Mouse (Mus musculus): Measurements from ENCODE around the gene Dcbld1.
"Not testable (repeated sequence)": the region's sequence is repeated elsewhere in the genome, so short reads cannot be mapped to it uniquely, and the experiment has no call there.

Dcbld1 gene

GRCm38 (mm10) chr10:52260209-52260608 is 26.8 kb downstream of the Dcbld1 start:
- DNase-seq (ENCODE audit: low read depth): no peak

- no peak for DNase-seq (ENCODE audit: low read depth)
Measured at GRCm38 (mm10) chr10:52264162-52264561, 30.7 kb downstream of the Dcbld1 start.

- DNase-seq (ENCODE audit: low read depth): no peak
Measured at GRCm38 (mm10) chr10:52268879-52269278, 35.5 kb downstream of the Dcbld1 start.

- no peak for DNase-seq (ENCODE audit: low read depth)
Measured at GRCm38 (mm10) chr10:52271385-52271784, 38.0 kb downstream of the Dcbld1 start.

GRCm38 (mm10) chr10:52273012-52273411 is 39.6 kb downstream of the Dcbld1 start:
- DNase-seq (ENCODE audit: low read depth): no peak

GRCm38 (mm10) chr10:52274001-52274909 is 40.8 kb downstream of the Dcbld1 start:
- no peak for DNase-seq (ENCODE audit: low read depth)

GRCm38 (mm10) chr10:52274910-52275604 is 41.6 kb downstream of the Dcbld1 start:
- DNase-seq (ENCODE audit: low read depth): no peak

- DNase-seq (ENCODE audit: low read depth): no peak
Measured at GRCm38 (mm10) chr10:52276579-52276978, 43.2 kb downstream of the Dcbld1 start.

- not testable (repeated sequence) for DNase-seq (ENCODE audit: low read depth)
Measured at GRCm38 (mm10) chr10:52277564-52277963, 44.1 kb downstream of the Dcbld1 start.

GRCm38 (mm10) chr10:52278011-52278434 is 44.6 kb downstream of the Dcbld1 start:
- DNase-seq (ENCODE audit: low read depth): no peak

GRCm38 (mm10) chr10:52278866-52279265 is 45.4 kb downstream of the Dcbld1 start:
- DNase-seq (ENCODE audit: low read depth): no peak

GRCm38 (mm10) chr10:52279876-52280275 is 46.5 kb downstream of the Dcbld1 start:
- DNase-seq (ENCODE audit: low read depth): no peak

GRCm38 (mm10) chr10:52280623-52281022 is 47.2 kb downstream of the Dcbld1 start:
- no peak for DNase-seq (ENCODE audit: low read depth)

- no peak for DNase-seq (ENCODE audit: low read depth)
Measured at GRCm38 (mm10) chr10:52281337-52281736, 47.9 kb downstream of the Dcbld1 start.

GRCm38 (mm10) chr10:52284578-52284977 is 51.2 kb downstream of the Dcbld1 start:
- no peak for DNase-seq (ENCODE audit: low read depth)

- DNase-seq (ENCODE audit: low read depth): no peak
Measured at GRCm38 (mm10) chr10:52287852-52288533, 54.6 kb downstream of the Dcbld1 start.

- no peak for DNase-seq (ENCODE audit: low read depth)
Measured at GRCm38 (mm10) chr10:52289261-52289660, 55.8 kb downstream of the Dcbld1 start.

- DNase-seq (ENCODE audit: low read depth): not testable (repeated sequence)
Measured at GRCm38 (mm10) chr10:52292391-52292790, 59.0 kb downstream of the Dcbld1 start.

- no peak for DNase-seq (ENCODE audit: low read depth)
Measured at GRCm38 (mm10) chr10:52293921-52294577, 60.6 kb downstream of the Dcbld1 start.

- no peak for DNase-seq (ENCODE audit: low read depth)
Measured at GRCm38 (mm10) chr10:52295934-52296333, 62.5 kb downstream of the Dcbld1 start.

- DNase-seq (ENCODE audit: low read depth): not testable (repeated sequence)
Measured at GRCm38 (mm10) chr10:52298568-52298967, 65.1 kb downstream of the Dcbld1 start.

GRCm38 (mm10) chr10:52301766-52302165 is 68.3 kb downstream of the Dcbld1 start:
- DNase-seq (ENCODE audit: low read depth): no peak
